Mouse (Mus musculus) testis, adult 2 months (tissue): ENCODE data around the gene Olfr1193.

ENCODE experiments used
- CTCF ChIP-seq: fragments of 200-500 bp; IDR thresholded peaks from 2 replicates; pipeline ENCODE4 v1.5.1; 2012; ENCODE audit warnings: low read depth, mild to moderate bottlenecking, inconsistent platforms, low read length, moderate library complexity; ENCODE audit not compliant: control insufficient read depth, insufficient read depth, insufficient replicate concordance
- POLR2A ChIP-seq: fragments of 200-500 bp; IDR thresholded peaks from 2 replicates; pipeline ENCODE4 v1.6.1; 2012; ENCODE audit warnings: low read depth, mild to moderate bottlenecking, inconsistent platforms, low read length, moderate library complexity; ENCODE audit not compliant: control insufficient read depth

GRCm38 (mm10) chr2:88648209-88648608, 27.2 kb upstream of the Olfr1193 start, which contains the start of gene Olfr1192-ps1:
- no peak for TF ChIP-seq CTCF
- no peak for TF ChIP-seq POLR2A
